Mouse (Mus musculus) adrenal gland, adult 8-10 months (tissue): ENCODE measurements around the gene Nup50. TPM values are rescaled to one million over a fixed set of nuclear protein-coding genes. Genes with fewer than 3 reads are reported as not detected.

ENCODE experiments used
- DNase-seq: peaks from one replicate; pipeline ENCODE4 v3.0.0; 2022
- total RNA-seq, 4 experiments: library from RNA; stranded (reverse); gene quantifications; 2 replicates each; pipeline ENCODE4 v1.2.4; 2022

The Nup50 gene
- total RNA-seq, 4 experiments from 2014 or later = 38.0 to 43.1 (median 41.5) TPM

DNA sequence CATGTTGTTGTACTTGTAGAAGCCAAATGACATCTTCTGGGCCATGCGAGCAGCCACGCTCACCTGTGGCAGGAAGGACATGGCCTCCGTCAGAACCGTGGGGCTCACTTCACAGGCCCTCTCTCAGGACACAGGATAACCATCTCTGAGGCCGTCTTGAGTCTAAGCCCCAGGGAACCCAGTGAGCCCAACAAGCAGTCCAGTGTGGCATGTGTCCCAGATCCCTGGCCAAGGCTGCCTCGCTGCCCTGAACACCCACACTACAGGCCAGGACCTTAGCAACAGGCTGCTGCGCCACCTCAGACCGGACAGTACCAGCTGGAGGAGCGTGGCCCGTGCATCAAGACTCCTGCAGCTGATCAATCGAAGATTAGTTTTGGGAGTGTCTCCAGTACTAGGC lies 30.0 kb downstream of the Nup50 start:
- no peak for DNase-seq

DNA sequence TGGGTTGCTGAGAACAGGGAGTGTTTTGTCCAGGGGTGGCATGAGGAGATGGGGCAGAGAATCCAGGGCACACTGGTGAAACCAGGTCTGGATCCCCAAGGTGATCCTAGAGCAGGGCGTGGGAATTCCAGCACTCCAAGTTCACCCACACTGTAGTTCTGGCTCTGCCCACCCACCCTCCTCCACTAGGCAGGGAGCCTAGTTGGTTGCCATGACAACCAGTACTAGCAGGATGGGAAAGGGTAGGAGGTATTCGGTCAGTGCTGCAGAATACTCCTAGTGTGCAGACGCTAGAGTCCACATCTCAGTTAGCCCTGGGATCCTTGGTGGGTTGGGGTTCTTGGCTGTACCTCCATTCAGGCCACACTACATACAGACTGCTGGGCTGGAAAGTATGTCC lies 34.6 kb downstream of the Nup50 start:
- DNase-seq = no peak

DNA sequence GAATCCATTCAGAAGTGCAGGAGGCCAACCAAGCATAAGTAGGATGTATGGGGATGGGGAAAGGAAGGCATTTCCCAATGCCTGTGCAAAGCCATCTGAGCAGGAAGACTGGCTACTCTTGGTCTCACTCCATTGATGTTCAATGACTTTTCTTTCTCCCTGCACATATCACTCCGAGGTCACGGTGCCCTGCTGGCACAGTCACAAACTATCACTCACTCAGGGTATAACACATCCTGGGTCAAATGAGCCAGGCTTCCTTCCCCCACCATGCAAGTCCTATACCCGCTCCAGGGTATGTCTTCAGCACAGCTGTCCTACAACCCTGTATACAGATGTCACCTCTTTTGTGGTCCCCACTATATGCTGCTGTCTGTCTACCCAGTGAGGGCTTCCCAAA lies 35.1 kb downstream of the Nup50 start:
- peak; percentile 58 for DNase-seq

DNA sequence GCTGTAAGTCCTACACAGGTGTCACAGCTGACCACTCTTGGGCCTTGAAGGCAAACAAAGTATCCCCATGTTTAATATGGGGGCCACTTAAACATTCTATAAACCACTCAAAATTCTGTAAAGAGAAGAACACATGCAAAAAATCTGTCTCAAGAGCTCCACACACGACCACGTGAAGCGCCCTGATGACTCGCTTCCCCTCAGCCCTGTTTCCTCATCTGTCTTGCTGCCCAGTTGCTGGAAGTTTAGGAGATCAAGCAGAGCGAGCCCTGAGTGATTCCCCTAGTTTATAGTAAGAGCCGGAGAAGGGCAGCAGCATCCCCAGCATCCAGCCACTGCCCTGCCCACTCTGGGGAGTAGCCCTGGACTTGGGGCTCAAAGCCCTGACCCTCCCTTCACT lies 36.7 kb downstream of the Nup50 start:
- no peak for DNase-seq

DNA sequence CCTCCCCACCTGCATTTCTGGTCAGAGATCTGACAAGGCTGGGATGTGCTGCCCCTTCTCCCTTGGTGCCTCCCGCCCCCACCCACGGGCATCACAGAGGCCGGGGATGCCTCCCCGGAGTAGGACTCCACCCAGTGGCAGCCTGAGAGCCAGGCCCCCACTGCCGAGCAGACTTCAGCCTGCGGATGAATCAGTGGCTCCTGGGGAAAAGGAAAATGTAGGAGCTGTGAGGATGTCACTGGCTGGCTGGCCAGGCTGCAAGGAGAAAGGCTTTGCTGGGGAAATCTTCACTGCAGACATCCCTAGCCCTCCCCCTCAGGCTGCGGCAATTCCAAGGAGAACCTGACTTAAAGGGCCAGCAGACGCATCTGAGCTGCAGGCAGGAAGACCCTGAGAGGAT lies 37.5 kb downstream of the Nup50 start:
- DNase-seq = no peak

DNA sequence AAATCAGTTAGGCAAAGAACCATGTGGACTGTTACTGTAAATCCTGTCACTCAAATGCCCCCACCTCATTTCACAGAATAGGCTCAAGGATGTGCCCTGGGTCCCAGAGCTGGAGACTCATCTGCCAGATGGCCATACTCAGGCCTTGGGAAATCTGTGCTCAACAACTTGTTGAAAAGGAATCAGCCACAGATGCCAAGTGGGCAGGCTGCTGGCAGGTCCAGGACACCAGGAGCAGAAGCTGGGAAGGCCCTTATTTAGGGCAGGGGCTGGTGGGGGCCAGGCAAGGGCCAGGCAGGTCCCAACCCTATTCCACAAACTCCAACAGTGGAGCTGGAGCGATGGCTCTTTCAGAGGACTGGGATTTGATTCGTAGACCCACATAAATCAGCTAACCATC lies 39.3 kb downstream of the Nup50 start:
- no peak for DNase-seq

DNA sequence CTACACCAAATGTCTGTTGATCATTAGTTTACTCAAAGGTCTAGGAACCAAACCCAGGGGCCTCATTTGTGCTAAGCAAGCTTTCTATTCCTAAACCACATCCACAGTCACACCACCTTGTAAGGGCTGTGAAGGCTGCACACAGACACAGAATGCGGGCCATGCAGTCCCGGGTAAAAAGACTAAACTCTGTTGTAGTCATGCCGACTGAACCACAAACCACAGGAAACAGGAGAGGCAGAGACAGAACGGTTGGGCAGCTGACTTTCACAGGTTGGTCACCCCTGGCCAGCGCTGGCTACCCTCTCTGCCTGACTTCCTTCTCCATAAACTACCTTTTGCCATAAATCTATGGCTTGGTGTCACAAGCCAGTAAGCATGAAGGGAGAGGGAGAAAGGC lies 41.6 kb downstream of the Nup50 start:
- no peak for DNase-seq

DNA sequence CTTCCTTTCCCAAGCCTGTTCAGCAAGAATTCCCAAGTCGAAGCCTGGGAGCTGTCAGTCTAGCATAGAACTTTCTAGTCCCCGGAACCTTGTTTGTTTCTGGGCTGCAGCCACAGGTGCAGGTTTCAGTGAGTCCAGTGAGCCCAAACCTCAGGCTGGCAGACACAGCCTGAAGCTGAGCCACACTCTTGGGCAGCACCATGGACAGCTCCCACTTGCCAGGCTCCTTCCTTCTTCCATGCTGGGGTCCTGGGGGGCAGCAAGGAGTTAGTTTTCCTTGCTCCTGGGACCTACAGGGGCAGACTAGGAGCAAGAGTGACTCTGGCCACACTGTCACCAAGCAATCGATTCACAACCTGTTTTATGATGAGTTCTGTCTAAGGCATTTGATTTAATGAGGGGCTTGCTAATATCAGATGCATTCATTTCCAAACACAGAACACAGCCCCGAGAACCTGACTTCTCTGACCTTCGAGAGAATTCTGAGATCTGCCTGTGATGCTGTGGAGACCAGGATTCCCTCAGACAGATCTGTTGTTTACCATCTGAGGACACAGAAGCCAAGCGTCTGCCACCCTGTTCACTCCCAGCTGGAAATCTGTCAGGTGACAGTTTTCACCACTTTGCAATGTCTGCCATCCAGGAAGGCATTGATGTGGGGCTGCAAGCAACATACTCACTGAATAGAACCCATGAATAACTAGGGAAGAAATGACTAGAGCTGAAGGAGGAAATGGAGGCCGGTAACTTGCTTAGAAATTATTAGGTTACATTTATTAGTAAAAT lies 42.6 kb downstream of the Nup50 start:
- DNase-seq = no peak

DNA sequence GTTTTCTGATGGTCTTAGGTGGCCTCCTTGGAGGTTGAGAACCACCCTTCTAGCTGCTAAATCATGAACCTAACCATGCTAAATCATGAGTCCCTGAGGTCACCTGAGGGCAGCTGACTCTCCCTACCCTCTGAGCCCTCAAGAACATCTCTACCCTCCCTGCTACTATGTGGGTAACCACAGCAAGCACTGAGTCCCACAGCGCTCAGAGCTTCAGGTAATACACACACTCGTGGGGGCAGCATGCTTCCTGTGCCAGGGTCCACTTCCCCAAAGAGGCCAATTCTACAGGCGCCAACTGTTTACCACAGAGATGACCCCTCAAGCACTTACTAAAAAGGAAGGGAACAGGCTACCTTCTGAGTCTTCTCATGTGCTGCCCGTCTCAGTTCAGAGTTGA lies 45.3 kb downstream of the Nup50 start:
- DNase-seq = no peak

DNA sequence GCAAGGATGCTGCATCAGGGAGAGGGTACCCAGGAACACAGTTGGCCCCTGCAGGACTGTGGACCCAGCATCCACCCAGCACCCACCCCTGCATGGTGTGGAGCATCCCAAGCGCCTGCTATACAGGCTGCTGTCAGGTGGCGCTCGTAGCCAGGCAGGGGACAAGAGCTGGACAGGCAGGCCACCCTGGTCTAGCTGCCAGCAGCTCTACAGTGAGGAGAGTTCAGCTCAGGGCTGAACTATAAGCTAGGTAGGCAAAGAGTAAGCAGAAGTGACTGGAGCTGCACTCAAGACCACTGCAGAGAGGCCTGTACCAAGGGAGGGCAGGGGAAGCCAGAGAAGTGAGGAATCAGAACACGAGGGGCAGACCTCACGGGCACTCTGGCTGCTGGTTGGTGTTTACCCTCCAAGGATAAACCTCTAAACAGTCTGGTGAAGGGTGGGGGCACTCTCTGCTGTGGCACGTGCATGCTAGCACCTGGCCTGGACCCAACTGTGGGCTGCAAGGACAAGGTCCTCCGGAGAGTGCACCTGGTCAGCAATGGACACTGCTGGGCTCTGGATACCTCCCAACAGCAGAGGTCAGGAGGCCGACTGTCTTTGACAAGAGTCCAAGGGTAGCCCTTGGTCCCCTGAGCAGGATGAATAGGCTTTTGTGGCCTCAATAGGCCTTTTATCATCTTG lies 49.8 kb downstream of the Nup50 start:
- DNase-seq = no peak

DNA sequence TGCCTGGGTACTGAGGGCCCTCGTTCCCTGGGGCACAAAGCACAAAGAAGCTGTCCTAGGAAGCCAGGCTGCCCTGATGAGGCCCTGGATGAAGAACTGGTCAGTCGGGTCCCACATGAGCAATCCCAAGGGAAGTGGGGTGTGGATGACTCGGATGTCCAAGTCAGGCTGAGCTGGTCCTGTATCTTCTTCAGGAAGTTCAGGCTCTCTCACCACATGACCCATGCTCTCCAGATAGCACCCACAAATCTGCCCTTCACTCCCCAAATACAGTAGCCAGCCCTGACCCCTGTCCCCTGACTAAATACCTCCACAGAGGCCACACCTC lies 50.3 kb downstream of the Nup50 start:
- no peak for DNase-seq

DNA sequence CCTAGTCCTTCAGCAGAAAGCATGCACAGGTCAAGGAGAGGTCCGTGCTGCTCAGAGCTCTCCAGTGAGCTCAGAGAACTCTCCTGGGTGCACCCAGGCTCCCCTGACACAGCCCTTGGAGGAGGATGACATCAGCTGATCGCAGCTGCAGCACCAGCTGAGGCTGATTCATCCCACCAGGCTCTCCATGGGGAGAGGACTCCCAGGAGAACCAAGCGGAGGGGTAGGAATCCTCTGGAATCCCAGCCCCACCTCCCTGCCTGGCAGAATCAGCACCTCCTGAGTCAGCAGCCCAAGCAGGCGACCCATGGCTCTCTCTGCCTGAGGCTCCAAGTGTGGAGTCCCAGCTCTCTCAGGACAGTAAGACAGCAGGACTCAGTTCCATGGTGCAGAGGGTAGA lies 52.5 kb downstream of the Nup50 start:
- DNase-seq = peak; percentile 76

DNA sequence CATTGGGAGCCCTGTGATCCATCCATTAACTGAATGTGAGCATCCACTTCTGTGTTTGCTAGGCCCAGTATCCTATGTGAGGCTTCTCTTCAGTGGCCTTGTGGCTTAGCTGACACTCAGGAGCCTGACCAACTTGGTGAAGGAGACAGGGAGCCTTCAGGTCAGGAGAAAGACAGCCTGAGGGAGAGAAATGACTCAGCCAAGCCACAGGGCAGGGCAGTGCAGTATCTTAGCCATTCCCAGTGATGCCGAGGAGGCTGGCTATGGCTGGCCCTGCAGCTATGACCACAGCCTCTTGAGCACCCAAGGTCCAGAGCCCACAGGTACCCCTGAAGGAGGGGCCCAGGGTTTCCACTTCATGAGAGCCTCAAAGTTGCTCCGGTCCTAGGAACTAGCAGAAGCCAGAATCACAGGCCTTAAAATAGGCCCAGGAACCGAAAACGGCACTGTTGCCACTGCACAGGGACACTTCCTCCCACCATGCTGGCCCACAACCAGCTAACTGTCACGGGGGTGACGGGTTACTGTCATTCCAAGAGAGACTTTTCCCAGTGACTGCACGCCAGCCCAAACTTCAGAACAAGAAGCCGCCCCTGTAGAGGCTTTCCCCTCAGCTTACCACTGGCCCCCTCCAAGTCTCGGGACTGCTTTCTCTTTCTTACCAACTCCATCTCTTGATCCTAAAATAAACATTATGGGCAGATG lies 58.5 kb downstream of the Nup50 start:
- DNase-seq = no peak

DNA sequence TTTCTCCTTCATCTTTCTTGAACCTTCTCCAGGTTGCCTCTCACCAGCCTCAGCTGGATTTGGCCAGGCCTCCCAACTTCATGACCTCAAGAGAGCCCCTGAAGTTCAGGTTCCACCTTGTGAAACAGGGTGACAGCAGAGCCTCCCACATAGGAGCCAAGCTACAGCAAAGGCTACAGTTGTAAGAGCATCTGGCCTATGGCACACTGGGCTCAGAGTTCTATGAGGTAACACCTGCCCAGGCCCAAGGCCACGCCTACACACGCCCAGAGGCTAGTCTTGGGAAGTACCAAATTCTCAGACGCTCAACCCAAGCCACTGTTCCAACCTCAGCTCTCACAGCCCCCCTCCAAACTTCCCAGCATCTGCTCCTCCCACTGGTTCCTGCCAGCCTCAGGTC lies 59.7 kb downstream of the Nup50 start:
- DNase-seq = no peak

DNA sequence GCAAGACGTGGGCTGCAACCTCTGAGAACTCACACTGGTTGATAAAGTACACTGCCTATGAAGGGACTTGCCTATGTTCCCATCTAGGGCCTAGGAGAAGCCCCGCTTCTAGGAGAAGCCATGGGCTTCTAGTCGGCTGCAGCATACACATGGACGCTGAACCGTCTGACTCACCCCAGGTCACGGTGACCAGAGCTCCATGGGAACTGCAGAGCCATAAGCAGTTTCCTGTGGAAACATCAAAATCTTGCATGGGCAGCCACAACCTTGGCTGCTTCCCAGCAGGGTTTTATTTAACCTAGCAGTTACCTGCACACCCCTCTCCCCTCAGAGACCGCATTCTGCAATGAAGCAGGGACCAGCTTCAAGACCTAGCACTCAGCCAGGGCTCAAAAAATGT lies 60.5 kb downstream of the Nup50 start:
- no peak for DNase-seq

DNA sequence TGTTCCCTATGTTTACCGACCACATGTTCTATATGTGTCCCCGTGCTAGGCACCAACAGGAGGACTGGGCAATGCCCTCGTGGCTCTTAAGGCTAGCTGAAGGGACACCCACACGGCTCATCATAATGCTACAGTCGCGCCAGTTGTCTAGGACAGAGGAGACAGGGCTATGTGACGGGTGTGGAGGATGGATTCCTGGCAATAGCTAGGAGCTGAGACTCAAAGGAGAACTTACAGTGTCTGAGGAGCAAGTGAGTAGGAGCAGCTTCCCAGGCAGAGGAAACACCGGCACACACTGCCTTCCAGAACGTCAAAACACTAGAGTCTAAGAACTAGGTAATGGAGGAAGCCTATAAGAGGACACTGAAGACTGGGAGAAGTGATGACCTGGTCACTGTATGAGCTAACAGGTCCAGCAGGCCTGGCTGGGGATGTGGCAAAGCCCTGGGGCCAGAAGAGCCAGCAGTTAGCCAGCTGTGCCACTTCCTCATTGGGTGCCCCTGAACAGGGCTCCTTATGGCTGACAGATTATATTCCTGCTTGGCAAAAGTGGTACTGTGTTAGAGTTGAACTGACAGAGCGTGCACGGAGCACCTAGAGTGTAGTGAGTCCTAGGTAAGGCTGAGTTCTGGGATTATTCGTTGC lies 62.4 kb downstream of the Nup50 start:
- DNase-seq = no peak

DNA sequence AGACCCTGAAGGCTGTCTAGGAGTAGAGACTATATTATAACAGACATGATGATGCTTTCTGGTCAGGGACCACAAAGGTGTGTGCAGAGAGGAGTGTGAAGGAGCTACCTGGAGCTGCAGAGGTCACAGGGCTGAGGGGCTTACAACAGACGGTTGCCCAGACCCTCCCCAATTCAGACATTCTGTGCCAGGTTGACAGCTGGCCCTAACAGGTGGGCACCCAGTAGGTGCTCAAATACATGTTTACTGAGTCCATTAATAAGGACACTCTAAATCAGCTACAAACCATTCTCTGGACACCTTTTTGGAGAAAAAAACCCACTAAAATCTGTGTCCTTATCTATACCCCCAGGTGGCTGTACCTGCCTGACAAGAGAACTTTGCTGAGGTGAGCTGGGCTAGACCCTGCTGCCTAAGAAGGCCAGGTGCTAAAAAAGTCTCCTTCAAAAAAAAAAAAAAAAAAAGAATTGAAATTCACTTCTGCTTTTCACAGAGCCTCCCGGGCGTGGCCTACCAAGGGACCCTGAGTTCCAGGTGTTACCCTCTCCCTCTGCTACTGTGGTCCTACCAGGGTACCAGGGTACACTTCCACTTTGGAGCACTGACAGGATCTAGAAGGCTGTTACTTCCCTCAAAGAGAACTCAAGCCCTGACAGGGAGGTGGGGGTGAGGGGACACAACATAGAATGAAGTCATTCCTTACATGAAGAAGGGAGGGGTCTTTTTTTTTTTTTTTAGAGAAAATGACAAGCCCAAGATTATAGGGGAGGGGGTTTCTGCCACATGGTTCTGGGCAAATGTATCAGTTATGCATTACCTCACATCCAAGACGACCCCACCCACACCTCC lies 63.2 kb downstream of the Nup50 start:
- no peak for DNase-seq

DNA sequence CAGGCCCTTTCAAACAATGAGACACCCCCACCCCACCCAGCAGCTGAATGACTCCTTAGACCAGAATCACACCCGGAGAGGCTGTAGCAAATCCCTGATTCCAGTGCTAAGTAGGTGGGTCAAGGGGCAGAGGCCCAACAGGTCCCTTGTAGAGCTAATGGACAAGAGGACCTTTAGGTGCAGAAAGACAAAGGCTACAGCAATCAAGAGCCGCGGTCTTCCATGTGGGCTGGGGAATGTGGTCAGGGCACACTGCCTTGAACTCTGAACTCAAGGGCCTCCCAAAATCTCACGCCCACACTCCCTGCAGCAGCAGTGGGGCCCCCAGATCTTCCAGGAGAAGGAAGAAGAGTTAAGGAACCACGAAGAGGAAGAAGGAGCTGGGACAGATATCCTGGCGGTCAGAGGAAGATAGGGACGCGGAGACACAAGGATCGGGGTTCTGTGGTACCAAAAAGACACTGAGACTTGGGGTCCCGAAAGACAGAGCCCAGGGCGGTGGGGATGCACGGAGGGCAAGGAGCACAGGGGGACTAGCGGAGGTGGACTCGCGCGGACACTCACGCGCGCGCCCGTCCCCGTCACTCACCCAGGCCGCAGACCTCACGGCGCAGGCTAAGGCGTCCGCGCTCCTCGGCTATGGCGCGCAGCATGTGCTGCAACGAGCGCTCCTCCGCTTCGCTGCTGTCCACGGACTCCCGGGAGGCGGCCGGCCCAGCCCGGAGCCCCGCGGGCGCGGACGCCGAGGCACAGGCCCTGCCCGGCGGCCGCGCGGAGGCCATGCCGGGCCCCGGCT lies 64.0 kb downstream of the Nup50 start:
- DNase-seq = no peak

DNA sequence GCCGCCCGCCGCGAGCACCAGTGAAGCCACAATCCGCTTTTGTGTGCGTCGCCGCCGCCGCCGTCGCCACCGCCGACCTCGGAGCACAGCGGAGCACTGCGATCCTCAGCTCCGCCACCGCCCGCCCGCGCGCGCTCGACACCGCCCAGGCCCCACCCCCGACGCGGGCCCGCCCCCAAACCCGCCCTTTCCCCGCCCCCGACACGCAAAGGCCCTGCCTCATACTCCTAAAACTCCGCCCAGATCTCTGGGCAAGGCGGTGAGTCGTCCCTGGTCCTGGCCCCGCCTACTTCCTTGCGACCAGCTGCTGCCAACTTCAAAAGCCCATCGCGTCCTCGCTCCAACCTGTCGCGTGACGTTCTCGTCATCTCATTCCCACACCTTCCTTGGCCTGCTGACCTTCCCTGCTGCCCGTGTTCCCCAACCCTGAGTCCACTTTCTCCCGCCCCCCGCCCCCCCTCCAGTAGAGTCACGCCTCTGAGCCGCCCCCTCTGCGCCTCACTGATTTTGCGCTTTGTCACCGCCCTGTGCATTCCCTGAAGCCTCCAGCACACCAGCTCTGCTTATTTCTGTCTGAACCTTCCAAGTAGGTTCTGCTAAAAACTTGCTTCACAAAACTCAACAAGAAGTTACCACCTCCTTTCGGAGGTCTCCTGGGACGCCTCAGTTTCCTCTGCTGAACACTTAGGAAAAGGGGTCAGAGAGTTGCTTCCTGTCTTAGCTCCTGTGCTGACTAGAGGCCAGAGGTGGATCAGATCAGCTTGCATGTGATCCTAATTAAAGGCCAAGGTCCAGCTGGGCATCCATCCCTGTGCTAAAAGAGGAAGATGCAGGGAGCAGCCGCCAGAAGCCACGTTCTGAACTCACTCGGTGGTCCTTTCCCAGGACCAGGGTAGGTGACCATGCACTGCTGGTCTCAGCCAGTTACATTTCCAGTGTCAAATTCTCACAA lies 64.9 kb downstream of the Nup50 start, which contains the start of gene 5031439G07Rik:
Gene 5031439G07Rik (minus strand): TSS at position 678 of the 952 bp plus-strand sequence.
- peak; percentile 92 for DNase-seq

DNA sequence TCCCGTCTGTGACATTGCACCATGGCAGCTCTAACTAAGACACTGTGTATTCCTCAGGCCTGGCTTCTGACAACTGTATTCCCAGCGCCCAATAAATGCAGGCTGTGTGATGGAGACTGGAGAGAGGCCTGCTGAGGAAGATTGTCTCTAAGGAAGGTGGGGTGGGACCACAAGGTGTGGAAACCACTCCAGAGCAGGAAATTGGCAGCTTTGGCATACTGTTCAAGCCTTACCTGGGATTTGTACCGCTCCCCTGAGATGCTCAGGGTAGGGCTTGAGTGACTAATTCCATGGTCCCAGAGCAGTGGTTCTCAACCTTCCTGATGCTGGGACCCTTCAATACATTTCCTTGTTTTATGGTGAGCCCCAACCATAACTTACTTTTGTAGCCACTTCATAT lies 65.9 kb downstream of the Nup50 start:
- DNase-seq = no peak
